Mouse (Mus musculus): ENCODE results near the gene Rbl1. TPM values are rescaled to one million over a fixed set of nuclear protein-coding genes. Genes with fewer than 3 reads are reported as not detected.
"Not testable (repeated sequence)": the region's sequence is repeated elsewhere in the genome, so short reads cannot be mapped to it uniquely, and the experiment has no call there.

The Rbl1 gene
- polyA plus RNA-seq, 1 experiment, result 3.2 TPM

- no peak for DNase-seq
- Histone ChIP-seq H3K27me3 (replicated peaks; ENCODE audit: control insufficient read depth, insufficient read depth, low read length) (no peaks in the 10 kb centered on the region), H3K36me3 (ENCODE audit: control insufficient read depth, insufficient read depth, low read length) (no peaks in the 10 kb centered on the region), H3K27ac (ENCODE audit: insufficient read depth, low read depth, low read length) (no peak overlapping the region), H3K4me1 (ENCODE audit: control insufficient read depth, insufficient read depth, low read length) (no peaks in the 10 kb centered on the region), H3K4me3 (ENCODE audit: insufficient read depth, low read depth, low read length) (no peak overlapping the region)
- no peak for TF ChIP-seq POLR2A (IDR thresholded peaks at IDR 0.05; ENCODE audit: low read depth, low read length)
- no peak for TF ChIP-seq CTCF (conservative IDR thresholded peaks at IDR 0.05; ENCODE audit: insufficient read depth, insufficient read length, low read depth, low read length)
- 92% methylated on average over 7 of the region's 7 CpGs for WGBS
Measured at GRCm38 (mm10) chr2:157211731-157212130, 7.4 kb upstream of the Rbl1 start.

GRCm38 (mm10) chr2:157203459-157204365 is 622 bp downstream of the Rbl1 start:
- TF ChIP-seq POLR2A (IDR thresholded peaks at IDR 0.05; ENCODE audit: low read depth, low read length), result no peak
- peak; percentile 31; the same call in 1 of the 2 replicates for TF ChIP-seq CTCF (conservative IDR thresholded peaks at IDR 0.05; ENCODE audit: insufficient read depth, insufficient read length, low read depth, low read length)
- peaks cover 4% of the 10 kb centered on the region; the same call in 1 of the 2 replicates for H3K4me1 ChIP-seq (ENCODE audit: control insufficient read depth, insufficient read depth, low read length)
- WGBS, result 1% methylated on average over 49 of the region's 49 CpGs
- no peak overlapping the region; the same call in 1 of the 2 replicates for H3K27ac ChIP-seq (ENCODE audit: insufficient read depth, low read depth, low read length)
- no peaks in the 10 kb centered on the region for H3K27me3 ChIP-seq (replicated peaks; ENCODE audit: control insufficient read depth, insufficient read depth, low read length)
- no peaks in the 10 kb centered on the region for H3K36me3 ChIP-seq (ENCODE audit: control insufficient read depth, insufficient read depth, low read length)
- peak overlapping the region; percentile 65 for H3K4me3 ChIP-seq (ENCODE audit: insufficient read depth, low read depth, low read length)
- DNase-seq, result peak; percentile 24

GRCm38 (mm10) chr2:157203026-157203425 is 1.3 kb downstream of the Rbl1 start:
- Histone ChIP-seq H3K4me1 (ENCODE audit: control insufficient read depth, insufficient read depth, low read length) (peaks cover 4% of the 10 kb centered on the region; the same call in 1 of the 2 replicates), H3K4me3 (ENCODE audit: insufficient read depth, low read depth, low read length) (no peak overlapping the region), H3K36me3 (ENCODE audit: control insufficient read depth, insufficient read depth, low read length) (no peaks in the 10 kb centered on the region), H3K27me3 (replicated peaks; ENCODE audit: control insufficient read depth, insufficient read depth, low read length) (no peaks in the 10 kb centered on the region), H3K27ac (ENCODE audit: insufficient read depth, low read depth, low read length) (no peak overlapping the region)
- TF ChIP-seq POLR2A (IDR thresholded peaks at IDR 0.05; ENCODE audit: low read depth, low read length) (no peak), CTCF (conservative IDR thresholded peaks at IDR 0.05; ENCODE audit: insufficient read depth, insufficient read length, low read depth, low read length) (no peak)
- DNase-seq, result no peak

- TF ChIP-seq POLR2A (IDR thresholded peaks at IDR 0.05; ENCODE audit: low read depth, low read length) (no peak), CTCF (conservative IDR thresholded peaks at IDR 0.05; ENCODE audit: insufficient read depth, insufficient read length, low read depth, low read length) (no peak)
- DNase-seq, result no peak
- no peak overlapping the region for H3K27ac ChIP-seq (ENCODE audit: insufficient read depth, low read depth, low read length)
- peaks cover 4% of the 10 kb centered on the region; the same call in 1 of the 2 replicates for H3K4me1 ChIP-seq (ENCODE audit: control insufficient read depth, insufficient read depth, low read length)
- no peaks in the 10 kb centered on the region for H3K36me3 ChIP-seq (ENCODE audit: control insufficient read depth, insufficient read depth, low read length)
- 65% methylated on average over 6 of the region's 6 CpGs for WGBS
- no peaks in the 10 kb centered on the region for H3K27me3 ChIP-seq (replicated peaks; ENCODE audit: control insufficient read depth, insufficient read depth, low read length)
- H3K4me3 ChIP-seq (ENCODE audit: insufficient read depth, low read depth, low read length), result no peak overlapping the region
Measured at GRCm38 (mm10) chr2:157202361-157202760, 2.0 kb downstream of the Rbl1 start.

GRCm38 (mm10) chr2:157201081-157201830 is 3.1 kb downstream of the Rbl1 start:
- peaks cover 4% of the 10 kb centered on the region; the same call in 1 of the 2 replicates for H3K4me1 ChIP-seq (ENCODE audit: control insufficient read depth, insufficient read depth, low read length)
- H3K36me3 ChIP-seq (ENCODE audit: control insufficient read depth, insufficient read depth, low read length), result no peaks in the 10 kb centered on the region
- WGBS, result 49% methylated on average over 6 of the region's 6 CpGs
- H3K4me3 ChIP-seq (ENCODE audit: insufficient read depth, low read depth, low read length), result 0 out of 2 replicates have a peak overlapping the region, but pooled peaks have one; percentile 9
- no peaks in the 10 kb centered on the region for H3K27me3 ChIP-seq (replicated peaks; ENCODE audit: control insufficient read depth, insufficient read depth, low read length)
- DNase-seq, result peak; percentile 64
- TF ChIP-seq POLR2A (IDR thresholded peaks at IDR 0.05; ENCODE audit: low read depth, low read length) (no peak), CTCF (conservative IDR thresholded peaks at IDR 0.05; ENCODE audit: insufficient read depth, insufficient read length, low read depth, low read length) (no peak)
- peak overlapping the region; percentile 53; the same call in 1 of the 2 replicates for H3K27ac ChIP-seq (ENCODE audit: insufficient read depth, low read depth, low read length)

GRCm38 (mm10) chr2:157198405-157198804 is 5.9 kb downstream of the Rbl1 start:
- H3K27ac ChIP-seq (ENCODE audit: insufficient read depth, low read depth, low read length); H3K4me1 ChIP-seq (ENCODE audit: control insufficient read depth, insufficient read depth, low read length); H3K27me3 ChIP-seq (replicated peaks; ENCODE audit: control insufficient read depth, insufficient read depth, low read length); DNase-seq; H3K4me3 ChIP-seq (ENCODE audit: insufficient read depth, low read depth, low read length); H3K36me3 ChIP-seq (ENCODE audit: control insufficient read depth, insufficient read depth, low read length): not testable (repeated sequence)
- 98% methylated on average over 11 of the region's 11 CpGs for WGBS

GRCm38 (mm10) chr2:157190651-157191050 is 13.7 kb downstream of the Rbl1 start:
- peaks cover 2% of the 10 kb centered on the region for H3K36me3 ChIP-seq (ENCODE audit: control insufficient read depth, insufficient read depth, low read length)
- WGBS, result 98% methylated on average over 4 of the region's 4 CpGs
- no peak for DNase-seq

More at GRCm38 (mm10) chr2:157190651-157191050, 13.7 kb downstream of the Rbl1 start:
- Histone ChIP-seq H3K4me1 (ENCODE audit: control insufficient read depth, insufficient read depth, low read length) (no peaks in the 10 kb centered on the region), H3K27me3 (replicated peaks; ENCODE audit: control insufficient read depth, insufficient read depth, low read length) (no peaks in the 10 kb centered on the region), H3K27ac (ENCODE audit: insufficient read depth, low read depth, low read length) (no peak overlapping the region), H3K4me3 (ENCODE audit: insufficient read depth, low read depth, low read length) (no peak overlapping the region)
- TF ChIP-seq CTCF (conservative IDR thresholded peaks at IDR 0.05; ENCODE audit: insufficient read depth, insufficient read length, low read depth, low read length) (no peak), POLR2A (IDR thresholded peaks at IDR 0.05; ENCODE audit: low read depth, low read length) (no peak)

All from kidney, adult 2 months (tissue).